Mouse (Mus musculus) myocyte (in vitro differentiated cells): ENCODE results near the gene Spsb1. TPM values are rescaled to one million over a fixed set of nuclear protein-coding genes. Genes with fewer than 3 reads are reported as not detected.
A peak's percentile ranks its signal among the peaks of the same experiment; 100 is the strongest.

Source experiments
- H3K27me3 ChIP-seq: one replicate; pipeline ENCODE4 v1.6.1; 2011; ENCODE audit not compliant: control insufficient read depth, insufficient read depth, insufficient read length
- H3K36me3 ChIP-seq: one replicate; pipeline ENCODE4 v1.6.1; 2011; ENCODE audit not compliant: control insufficient read depth, insufficient read depth
- H3K4me2 ChIP-seq: one replicate; pipeline ENCODE4 v1.6.1; 2011; ENCODE audit warnings: low read depth, control low read depth
- H3K4me3 ChIP-seq: one replicate; pipeline ENCODE4 v1.5.1; 2011; ENCODE audit warnings: mild to moderate bottlenecking, control low read depth, moderate library complexity
- H3K79me2 ChIP-seq: one replicate; pipeline ENCODE4 v1.6.1; 2011; ENCODE audit not compliant: control insufficient read depth, insufficient read depth
- H3ac ChIP-seq: one replicate; pipeline ENCODE4 v1.6.1; 2011; ENCODE audit not compliant: control insufficient read depth, insufficient read length
- CEBPB ChIP-seq: IDR thresholded peaks from 2 replicates; pipeline ENCODE4 v1.6.1; 2011; ENCODE audit warnings: mild to moderate bottlenecking, moderate library complexity; ENCODE audit not compliant: poor library complexity, insufficient read depth, severe bottlenecking
- E2F4 ChIP-seq: IDR thresholded peaks from one replicate; pipeline ENCODE4 v1.6.1; 2011; ENCODE audit warnings: mild to moderate bottlenecking, control low read depth, moderate library complexity; ENCODE audit not compliant: insufficient read depth
- MAX ChIP-seq: IDR thresholded peaks from one replicate; pipeline ENCODE4 v1.6.1; 2011; ENCODE audit warnings: low read depth, mild to moderate bottlenecking, control low read depth
- MYOD1 ChIP-seq, 3 experiments: IDR thresholded peaks; one replicate each; pipeline ENCODE4 v1.6.1; 2011; ENCODE audit warnings: control low read depth in 2 of 3, low read depth in 2 of 3, mild to moderate bottlenecking in 2 of 3, moderate library complexity in 1 of 3; ENCODE audit not compliant: insufficient read length in 2 of 3, control insufficient read depth in 1 of 3
- MYOG ChIP-seq, 3 experiments: IDR thresholded peaks; one replicate each; pipeline ENCODE4 v1.6.1; 2011; ENCODE audit warnings: control low read depth in 2 of 3, low read depth in 2 of 3, mild to moderate bottlenecking in 2 of 3; ENCODE audit not compliant: insufficient read length in 2 of 3, control insufficient read depth in 1 of 3, insufficient read depth in 1 of 3
- POLR2A ChIP-seq: IDR thresholded peaks from one replicate; pipeline ENCODE4 v1.6.1; 2011; ENCODE audit warnings: low read depth, mild to moderate bottlenecking, control low read depth, moderate library complexity; ENCODE audit not compliant: insufficient read length
- POLR2AphosphoS2 ChIP-seq: IDR thresholded peaks from one replicate; pipeline ENCODE4 v1.6.1; 2011; ENCODE audit warnings: low read depth, control low read depth; ENCODE audit not compliant: insufficient read length
- REST ChIP-seq: IDR thresholded peaks from one replicate; pipeline ENCODE4 v1.6.1; 2011; ENCODE audit warnings: mild to moderate bottlenecking, control low read depth, moderate library complexity; ENCODE audit not compliant: insufficient read depth, insufficient read length
- SRF ChIP-seq: IDR thresholded peaks from one replicate; pipeline ENCODE4 v1.6.1; 2011; ENCODE audit warnings: low read depth; ENCODE audit not compliant: control insufficient read depth, insufficient read length
- TCF12 ChIP-seq: IDR thresholded peaks from one replicate; pipeline ENCODE4 v1.6.1; 2011; ENCODE audit warnings: mild to moderate bottlenecking, control low read depth; ENCODE audit not compliant: poor library complexity, insufficient read depth, severe bottlenecking
- TCF3 ChIP-seq: IDR thresholded peaks from one replicate; pipeline ENCODE4 v1.6.1; 2011; ENCODE audit warnings: low read depth, control low read depth; ENCODE audit not compliant: insufficient read length
- USF1 ChIP-seq: IDR thresholded peaks from one replicate; pipeline ENCODE4 v1.6.1; 2011; ENCODE audit warnings: low read depth, mild to moderate bottlenecking, control low read depth, moderate library complexity
- polyA plus RNA-seq: library from polyadenylated mRNA; unstranded; fragments of >200 nt; fragmentation: generic; extraction: Trizol; gene quantifications from one replicate; pipeline ENCODE4 v1.2.1, GENCODE M21; 2012; ENCODE audit warnings: missing spikeins

Gene Spsb1
- polyA plus RNA-seq, 1 experiment, result 22.6 TPM

DNA sequence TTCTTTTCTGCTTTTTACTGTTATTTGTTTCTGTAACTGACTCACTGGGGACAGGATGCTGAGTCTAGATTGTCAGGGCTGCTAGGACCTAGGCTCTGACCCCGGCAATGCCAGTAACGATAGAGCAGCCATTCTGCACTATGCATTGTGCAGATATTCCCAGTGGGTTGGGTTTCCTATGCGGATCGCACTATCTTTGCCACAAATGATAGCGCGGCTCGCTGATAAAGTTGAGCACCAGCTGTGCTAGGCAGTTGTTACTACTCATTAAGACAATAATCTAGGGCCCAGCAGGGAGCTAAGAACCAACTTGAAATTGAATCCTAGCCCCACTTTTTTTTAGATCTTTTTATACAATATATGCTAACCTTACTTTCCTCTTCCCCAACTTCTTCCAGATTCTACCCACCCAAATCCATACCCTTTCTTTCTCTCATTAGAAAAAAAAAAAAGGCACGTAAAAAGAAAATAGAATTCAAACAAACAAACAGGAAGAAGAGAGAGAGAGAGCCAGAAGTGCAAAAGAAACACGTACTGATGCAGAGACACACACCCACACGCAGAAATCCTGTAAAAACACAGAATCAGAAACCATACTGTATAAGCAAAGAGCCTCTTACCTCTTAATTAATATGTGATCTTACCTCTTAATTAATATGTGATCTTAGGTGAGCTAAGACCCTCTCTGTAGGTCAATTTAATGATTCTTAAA lies 99.5 kb downstream of the Spsb1 start:
- no peak for TF ChIP-seq POLR2AphosphoS2
- peak in 2 of 3 experiments; percentile 29 to 45 for TF ChIP-seq MYOD1 (IDR thresholded peaks at IDR 0.05; ENCODE audit: control insufficient read depth in 1 of 3, insufficient read length in 2 of 3, low read depth in 2 of 3)
- no peak for TF ChIP-seq TCF12
- TF ChIP-seq TCF3, result no peak
- TF ChIP-seq MAX, result no peak
- no peak for TF ChIP-seq REST
- no peak for TF ChIP-seq CEBPB
- TF ChIP-seq MYOG (IDR thresholded peaks at IDR 0.05; ENCODE audit: control insufficient read depth in 1 of 3, insufficient read depth in 1 of 3, insufficient read length in 2 of 3, low read depth in 2 of 3), result peak in 1 of 3 experiments; percentile 37
- TF ChIP-seq E2F4, result no peak
- no peak for TF ChIP-seq SRF
- no peak for TF ChIP-seq USF1

DNA sequence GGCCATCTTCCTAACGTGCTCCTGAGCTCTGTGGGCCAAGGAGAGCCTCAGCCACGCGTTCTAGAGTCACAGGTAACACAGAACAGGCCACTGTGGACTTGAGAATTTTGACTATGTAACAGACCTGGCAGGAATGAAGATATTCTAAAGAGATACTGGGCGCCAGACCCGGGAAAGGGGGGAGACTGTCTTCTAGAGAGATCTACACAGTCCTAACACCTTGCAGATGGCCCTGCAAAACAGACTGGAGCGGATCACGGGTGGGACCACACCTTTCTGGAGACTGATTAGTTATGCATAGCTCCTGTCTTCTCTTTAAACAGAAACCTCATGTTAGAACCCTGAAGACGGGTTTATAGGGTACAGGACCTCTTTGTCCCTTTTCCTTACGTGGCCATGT lies 100.1 kb downstream of the Spsb1 start:
- H3K79me2 ChIP-seq, result no peaks in the 10 kb centered on the region
- no peaks in the 10 kb centered on the region for H3K36me3 ChIP-seq
- no peak overlapping the region for H3K4me3 ChIP-seq
- no peaks in the 10 kb centered on the region for H3K27me3 ChIP-seq
- no peak overlapping the region for H3ac ChIP-seq
- no peak for TF ChIP-seq MYOG (IDR thresholded peaks at IDR 0.05; ENCODE audit: control insufficient read depth in 1 of 3, insufficient read depth in 1 of 3, insufficient read length in 2 of 3, low read depth in 2 of 3)
- TF ChIP-seq MYOD1 (IDR thresholded peaks at IDR 0.05; ENCODE audit: control insufficient read depth in 1 of 3, insufficient read length in 2 of 3, low read depth in 2 of 3), result no peak
- TF ChIP-seq POLR2A, result no peak
- no peak for TF ChIP-seq SRF
- no peak for TF ChIP-seq REST
- no peak for TF ChIP-seq USF1
- no peak for TF ChIP-seq POLR2AphosphoS2
- no peak for TF ChIP-seq MAX
- TF ChIP-seq TCF3, result no peak
- no peak for TF ChIP-seq E2F4
- TF ChIP-seq TCF12, result no peak
- no peak overlapping the region for H3K4me2 ChIP-seq

More for the DNA sequence above, 99.5 kb downstream of the Spsb1 start:
- Histone ChIP-seq H3ac (no peak overlapping the region), H3K36me3 (no peaks in the 10 kb centered on the region), H3K4me3 (no peak overlapping the region), H3K79me2 (no peaks in the 10 kb centered on the region), H3K27me3 (no peaks in the 10 kb centered on the region), H3K4me2 (no peak overlapping the region)

DNA sequence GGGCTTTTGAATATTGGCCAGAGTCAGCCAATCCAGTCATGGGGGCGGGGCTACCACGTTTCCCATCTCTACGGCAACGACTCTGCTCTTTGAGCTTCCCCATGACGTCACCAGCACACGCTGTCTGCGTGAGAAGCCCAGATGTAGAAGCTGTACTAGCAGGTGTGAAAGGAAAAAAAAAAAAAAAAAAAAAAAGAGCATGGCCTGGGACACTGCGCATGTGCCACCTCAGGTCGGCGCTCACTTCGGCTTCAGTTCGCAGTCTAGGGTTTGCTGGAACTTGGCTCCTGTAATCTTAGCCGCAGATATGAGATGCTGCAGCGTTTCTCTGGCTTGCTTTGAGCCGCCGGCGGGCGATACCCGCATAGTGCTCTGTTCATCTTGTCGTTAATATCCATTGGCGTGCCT lies 100.5 kb downstream of the Spsb1 start:
- H3K36me3 ChIP-seq, result no peaks in the 10 kb centered on the region
- no peak overlapping the region for H3K4me3 ChIP-seq
- H3K79me2 ChIP-seq, result no peaks in the 10 kb centered on the region
- H3K4me2 ChIP-seq, result no peak overlapping the region
- no peaks in the 10 kb centered on the region for H3K27me3 ChIP-seq
- TF ChIP-seq MYOD1 (IDR thresholded peaks at IDR 0.05; ENCODE audit: control insufficient read depth in 1 of 3, insufficient read length in 2 of 3, low read depth in 2 of 3) (no peak), TCF3 (no peak)
- H3ac ChIP-seq, result no peak overlapping the region

DNA sequence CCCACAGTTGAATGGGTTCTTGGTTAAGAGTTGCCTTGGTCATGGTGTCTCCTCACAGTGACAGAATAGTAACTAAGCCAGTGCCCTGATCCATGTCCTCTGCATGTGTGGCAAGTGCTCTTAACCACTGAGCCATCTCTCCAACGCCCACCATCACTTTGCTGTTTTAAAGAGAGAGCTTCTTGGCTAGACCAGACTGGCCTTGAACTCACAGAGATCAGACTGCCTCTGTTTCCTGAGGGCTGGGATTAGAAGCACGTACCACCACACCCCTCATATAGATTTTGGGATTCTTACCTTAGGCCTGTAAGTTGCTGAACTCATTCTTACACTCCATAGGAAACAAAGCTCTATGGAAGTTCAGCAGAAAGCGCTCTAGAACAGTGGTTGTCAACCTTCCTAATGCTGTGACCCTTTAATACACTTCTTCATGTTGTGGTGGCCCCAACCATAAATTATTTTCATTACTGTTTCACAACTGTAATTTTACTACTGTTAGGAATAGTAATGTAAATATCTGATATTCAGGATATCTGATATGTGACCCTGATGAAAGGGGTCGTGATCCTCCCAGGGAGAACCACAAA lies 101.1 kb downstream of the Spsb1 start:
- no peaks in the 10 kb centered on the region for H3K36me3 ChIP-seq
- H3K4me2 ChIP-seq, result no peak overlapping the region
- TF ChIP-seq USF1 (no peak), POLR2A (no peak), POLR2AphosphoS2 (no peak), REST (no peak), TCF12 (no peak)
- no peak overlapping the region for H3ac ChIP-seq
- H3K4me3 ChIP-seq, result no peak overlapping the region
- no peaks in the 10 kb centered on the region for H3K27me3 ChIP-seq
- no peaks in the 10 kb centered on the region for H3K79me2 ChIP-seq

DNA sequence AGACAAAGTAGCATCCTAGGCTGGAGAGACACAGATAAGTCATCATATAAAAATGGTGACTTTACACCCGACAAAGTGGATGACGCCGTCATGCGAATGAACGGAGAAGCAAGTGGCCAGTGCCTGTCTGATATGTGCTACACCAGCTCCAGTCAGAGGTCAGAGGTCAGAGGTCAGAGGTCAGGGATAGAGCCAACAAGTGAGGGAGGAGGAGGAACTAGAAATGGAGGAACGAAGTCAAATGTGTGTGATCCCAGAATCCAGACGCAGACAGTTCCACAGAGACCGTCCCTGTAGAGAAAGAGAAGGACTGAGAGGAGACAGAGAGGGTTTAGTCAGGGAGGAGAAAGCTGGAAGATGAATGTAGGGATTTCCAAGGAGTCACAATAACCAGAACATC lies 103.3 kb downstream of the Spsb1 start:
- H3K4me3 ChIP-seq, result no peak overlapping the region
- no peaks in the 10 kb centered on the region for H3K36me3 ChIP-seq
- H3K79me2 ChIP-seq, result no peaks in the 10 kb centered on the region
- no peak for TF ChIP-seq MYOD1 (IDR thresholded peaks at IDR 0.05; ENCODE audit: control insufficient read depth in 1 of 3, insufficient read length in 2 of 3, low read depth in 2 of 3)
- TF ChIP-seq MYOG (IDR thresholded peaks at IDR 0.05; ENCODE audit: control insufficient read depth in 1 of 3, insufficient read depth in 1 of 3, insufficient read length in 2 of 3, low read depth in 2 of 3), result no peak
- no peak for TF ChIP-seq SRF
- no peak for TF ChIP-seq TCF3
- TF ChIP-seq REST, result no peak
- TF ChIP-seq USF1, result no peak
- no peak for TF ChIP-seq MAX
- H3ac ChIP-seq, result no peak overlapping the region
- no peaks in the 10 kb centered on the region for H3K27me3 ChIP-seq
- H3K4me2 ChIP-seq, result no peak overlapping the region
